Mouse (Mus musculus) layer of hippocampus, postnatal 14 days (tissue): ENCODE data around the gene Pcare. TPM values are rescaled to one million over a fixed set of nuclear protein-coding genes. Genes with fewer than 3 reads are reported as not detected.
A peak's percentile ranks its signal among the peaks of the same experiment; 100 is the strongest.
"Not testable (repeated sequence)": the region's sequence is repeated elsewhere in the genome, so short reads cannot be mapped to it uniquely, and the experiment has no call there.

Experiments
- DNase-seq, 2 experiments: peaks; one replicate each; pipeline ENCODE4 v3.0.0; 2021 to 2022; ENCODE audit warnings: low spot score in 2 of 2, mixed read lengths in 1 of 2
- long read RNA-seq, 2 experiments: library from polyadenylated mRNA; stranded (forward); transcript quantifications; one replicate each; pipeline ENCODE4 v2.0.0; 2021
- total RNA-seq, 2 experiments: library from RNA; stranded (reverse); gene quantifications; 2 replicates each; pipeline ENCODE4 v1.2.3; 2021

The Pcare gene
- total RNA-seq: under 1 TPM; 0.12 to 0.17 TPM
- long read RNA-seq, experiment 1: 0 reads
- long read RNA-seq, experiment 2: 0 reads

DNA sequence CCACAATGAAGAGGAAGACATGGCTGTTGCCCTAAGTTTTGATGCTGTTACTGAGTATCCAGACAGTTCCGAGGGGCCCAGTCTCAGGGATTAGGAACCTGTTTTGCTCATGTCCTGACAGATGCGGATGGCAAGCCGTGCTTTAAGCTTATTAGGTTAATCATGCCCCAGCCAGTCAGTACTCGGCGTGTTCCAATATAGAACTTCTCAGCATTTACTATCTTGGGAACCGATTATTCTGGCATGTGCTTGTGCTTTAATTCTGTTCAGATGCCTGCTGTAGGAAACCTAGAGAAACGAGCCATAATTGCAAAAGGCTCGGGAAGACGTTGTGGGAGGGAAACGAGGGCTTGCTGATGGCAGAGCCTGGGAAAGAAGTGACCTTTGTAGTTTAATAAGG, at the start of gene Pcare:
TSS of gene Pcare (minus strand) at position 64 of the 400 bp plus-strand sequence.
- no peak for DNase-seq

GRCm38 (mm10) chr17:71795521-71796205, 43.0 kb upstream of the Pcare start:
- no peak for DNase-seq

DNA sequence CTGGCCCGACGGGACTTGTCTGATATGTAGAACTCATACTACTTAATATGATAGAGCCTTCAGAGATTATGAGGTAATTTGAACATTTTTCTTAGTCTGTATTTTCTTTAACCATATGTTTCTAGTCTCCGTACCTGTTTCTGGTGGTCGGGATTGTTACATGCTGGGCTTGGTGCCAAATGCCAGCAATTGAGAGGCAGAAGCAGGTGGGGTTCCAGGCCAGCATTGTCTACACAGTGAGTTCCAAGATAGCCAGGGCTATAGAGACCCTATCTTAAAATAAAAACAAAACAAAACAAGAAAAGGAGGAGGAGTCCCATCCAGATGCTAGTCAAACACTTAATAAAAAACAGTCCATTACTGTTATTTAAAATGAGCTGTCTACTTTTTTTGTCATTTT, 38.9 kb upstream of the Pcare start:
- DNase-seq: no peak

DNA sequence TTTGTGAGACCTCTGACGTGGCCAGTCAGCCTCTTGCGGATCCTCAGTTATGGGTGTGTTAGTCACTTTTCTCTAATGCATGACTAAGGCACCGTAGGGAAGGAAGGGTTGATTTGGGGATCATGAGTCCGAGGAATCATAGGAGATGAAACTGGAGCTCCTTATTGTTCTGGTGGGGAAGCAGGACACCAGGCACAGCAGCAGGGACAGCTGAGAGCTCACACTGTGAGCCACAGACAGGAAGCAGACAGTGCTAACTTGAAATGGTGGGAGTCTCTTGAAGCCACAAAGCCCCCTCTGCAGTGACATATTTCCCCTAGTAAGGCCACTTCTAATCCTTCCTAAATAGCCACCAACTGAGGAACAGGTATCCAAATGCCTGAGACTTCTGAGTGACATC, 38.4 kb upstream of the Pcare start:
- DNase-seq: no peak

DNA sequence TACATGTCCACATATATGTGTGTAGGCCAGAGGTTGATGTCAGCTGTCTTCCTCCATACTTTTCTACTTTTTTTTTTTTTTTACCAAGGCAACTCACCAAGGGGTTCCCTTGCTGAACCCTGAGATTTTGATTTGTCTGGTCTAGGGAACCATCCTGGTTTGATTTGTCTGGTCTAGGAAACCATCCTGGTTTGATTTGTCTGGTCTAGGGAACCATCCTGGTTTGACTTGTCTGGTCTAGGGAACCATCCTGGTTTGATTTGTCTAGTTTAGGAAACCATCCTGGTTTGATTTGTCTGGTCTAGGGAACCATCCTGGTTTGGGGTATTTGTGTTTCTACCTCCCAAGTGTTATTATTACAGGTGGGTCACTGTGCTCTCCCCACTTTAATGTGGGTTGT, 33.8 kb upstream of the Pcare start:
- no peak for DNase-seq

DNA sequence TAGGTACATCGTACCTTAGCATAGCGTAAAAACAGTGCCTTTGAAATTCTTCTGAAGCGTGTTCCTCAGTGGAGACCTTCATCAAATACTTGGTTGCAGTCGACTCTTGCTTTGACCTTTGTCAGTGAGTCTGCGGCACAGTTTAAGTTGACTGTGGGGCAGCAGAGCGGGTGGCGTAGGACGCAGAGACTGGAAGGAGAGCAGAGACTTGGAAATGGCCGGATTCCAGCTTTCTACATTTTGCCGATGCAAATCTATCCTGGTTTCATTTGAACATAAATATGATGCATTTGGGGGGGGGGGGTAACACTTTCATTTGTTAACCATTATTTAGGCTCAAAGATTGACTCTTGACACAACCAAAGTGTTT, 30.7 kb upstream of the Pcare start:
- no peak for DNase-seq

DNA sequence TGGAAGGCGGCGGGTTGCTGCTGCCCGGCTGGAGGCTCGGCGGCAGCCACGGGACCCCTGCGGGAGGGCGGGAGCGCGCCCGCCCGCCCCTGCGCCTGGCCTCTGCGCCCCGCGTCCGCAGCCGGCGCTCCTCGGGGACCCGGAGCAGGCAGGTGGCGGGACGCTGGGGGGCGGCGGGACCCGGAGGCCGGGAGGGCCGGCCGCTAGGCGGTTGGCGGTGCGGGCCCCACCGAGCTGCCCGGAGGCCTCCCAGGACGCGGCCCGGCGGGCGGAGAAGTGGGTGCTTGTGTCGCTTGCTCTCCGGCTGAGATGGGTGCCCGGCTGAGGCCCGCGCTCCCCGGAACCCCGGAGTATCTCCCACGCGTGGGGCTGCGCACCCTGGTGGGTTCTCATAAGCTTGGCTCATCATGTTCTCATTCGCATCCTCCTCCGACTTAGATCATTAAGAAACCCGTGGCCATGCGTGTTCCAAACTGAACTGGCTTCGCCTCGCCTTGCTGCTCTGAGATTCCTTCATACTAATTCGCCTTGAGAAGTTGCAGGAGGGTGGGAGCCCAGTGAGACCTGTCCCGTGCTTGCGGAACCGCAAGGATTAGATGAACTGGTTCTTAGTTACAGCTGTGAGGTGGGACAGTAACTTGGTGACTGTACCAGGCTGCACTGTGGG, 30.1 kb upstream of the Pcare start:
- peak; percentile 33 to 46 for DNase-seq

GRCm38 (mm10) chr17:71782242-71782698, 29.6 kb upstream of the Pcare start:
- DNase-seq: peak; percentile 29 to 41

DNA sequence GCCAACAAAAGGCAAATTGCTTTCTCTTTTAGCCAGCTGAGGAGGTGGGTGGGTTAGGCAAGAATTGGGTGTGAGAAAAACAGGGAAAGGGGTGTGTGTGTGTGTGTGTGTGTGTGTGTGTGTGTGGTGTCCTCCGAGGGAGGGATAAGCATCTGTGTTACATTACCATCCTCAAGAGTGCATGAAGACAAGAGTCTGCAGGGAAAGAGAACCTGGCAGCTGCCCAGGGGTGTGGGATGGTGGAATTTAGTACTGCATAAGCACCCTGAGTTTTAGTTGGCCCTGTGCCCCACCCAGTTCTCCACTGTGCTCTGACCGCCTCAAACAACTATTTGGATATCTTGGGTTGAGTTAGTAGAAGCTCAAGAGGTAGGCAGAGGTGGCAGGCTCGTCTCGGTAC, 28.3 kb upstream of the Pcare start:
- DNase-seq: peak in 1 of 2 experiments; percentile 24

DNA sequence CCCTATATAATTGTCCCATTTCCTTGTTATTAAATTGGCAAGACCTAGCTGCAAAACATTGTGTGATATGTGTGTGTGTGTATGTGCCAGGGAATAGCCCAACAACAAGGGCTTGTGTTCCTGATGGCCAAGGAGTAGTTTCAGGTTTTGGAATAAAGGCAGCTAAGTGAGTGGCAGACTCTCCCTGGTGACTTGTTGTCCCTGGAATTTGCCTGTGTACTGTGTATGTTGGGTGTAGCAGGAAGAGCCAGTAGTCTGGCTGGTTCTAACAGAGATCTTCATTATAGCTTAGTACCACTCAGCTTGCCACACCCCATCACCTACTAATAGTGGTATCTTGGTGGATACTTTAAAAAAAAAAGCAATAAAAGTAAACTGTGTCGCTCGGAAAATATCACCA, 27.8 kb upstream of the Pcare start:
- DNase-seq: no peak

- DNase-seq: no peak
Measured at GRCm38 (mm10) chr17:71778696-71779095, 26.0 kb upstream of the Pcare start.

- DNase-seq: no peak
Measured at GRCm38 (mm10) chr17:71775279-71775678, 22.6 kb upstream of the Pcare start.

DNA sequence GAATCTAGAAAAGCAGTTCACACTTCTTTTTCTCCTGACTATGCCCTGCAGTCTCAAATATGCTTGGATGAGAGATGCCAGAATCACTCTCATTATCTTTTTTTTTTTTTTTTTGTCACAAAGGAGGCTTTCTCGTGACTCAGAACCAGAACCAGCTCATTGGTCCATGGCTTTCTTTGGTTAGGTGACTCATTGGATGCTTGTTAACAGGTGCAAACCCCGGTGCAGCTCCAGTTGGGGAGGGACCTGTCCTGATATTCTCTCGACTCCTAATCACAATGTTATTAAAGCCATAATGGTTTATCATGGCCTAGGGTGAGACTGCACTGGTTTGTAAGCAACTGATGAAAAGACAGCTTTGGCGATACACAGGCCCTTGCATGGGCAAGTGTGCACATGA, 21.5 kb upstream of the Pcare start:
- DNase-seq: no peak

- DNase-seq: no peak
Measured at GRCm38 (mm10) chr17:71770696-71771095, 18.0 kb upstream of the Pcare start.

- no peak for DNase-seq
Measured at GRCm38 (mm10) chr17:71769564-71769963, 16.9 kb upstream of the Pcare start.

DNA sequence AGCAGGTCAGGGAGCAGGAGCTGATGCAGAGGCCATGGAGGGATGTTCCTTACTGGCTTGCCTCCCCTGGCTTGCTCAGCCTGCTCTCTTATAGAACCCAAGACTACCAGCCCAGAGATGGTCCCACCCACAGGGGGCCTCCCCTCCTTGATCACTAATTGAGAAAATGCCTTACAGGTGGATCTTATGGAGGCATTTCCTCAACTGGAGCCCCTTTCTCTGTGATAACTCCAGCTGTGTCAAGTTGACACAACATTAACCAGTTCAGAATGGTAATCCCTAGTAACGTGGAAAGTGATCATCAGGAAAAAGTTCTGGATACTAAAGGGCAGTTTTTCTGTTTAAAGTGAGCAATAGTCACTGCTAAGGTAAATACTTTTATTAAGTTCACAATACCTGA, 15.5 kb upstream of the Pcare start, which contains the start of gene Clip4:
TSS of gene Clip4 (plus strand) at position 301 of the 400 bp plus-strand sequence.
- not testable (repeated sequence) for DNase-seq

GRCm38 (mm10) chr17:71760536-71760935, 7.8 kb upstream of the Pcare start:
- DNase-seq: no peak

- no peak for DNase-seq
Measured at GRCm38 (mm10) chr17:71749616-71750168, 3.0 kb downstream of the Pcare start.

DNA sequence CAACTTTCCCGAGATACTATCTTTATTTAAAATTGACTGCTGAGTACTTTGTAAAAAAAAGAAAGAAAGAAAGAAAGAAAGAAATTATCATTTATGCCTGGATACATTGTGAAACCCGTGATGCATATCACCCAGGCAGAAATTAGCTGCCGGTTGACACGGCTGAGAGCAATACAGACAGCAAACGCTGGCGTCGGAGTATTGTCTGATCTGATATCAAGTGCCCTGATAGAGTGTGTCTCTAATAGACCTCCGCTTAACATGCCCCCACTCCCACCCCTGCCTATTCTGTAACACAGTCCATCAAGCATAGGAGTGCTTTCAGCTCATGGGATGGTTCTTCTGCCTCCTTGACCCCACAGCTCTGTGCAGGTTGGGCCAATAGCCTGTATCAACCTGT, 5.1 kb downstream of the Pcare start:
- no peak for DNase-seq

DNA sequence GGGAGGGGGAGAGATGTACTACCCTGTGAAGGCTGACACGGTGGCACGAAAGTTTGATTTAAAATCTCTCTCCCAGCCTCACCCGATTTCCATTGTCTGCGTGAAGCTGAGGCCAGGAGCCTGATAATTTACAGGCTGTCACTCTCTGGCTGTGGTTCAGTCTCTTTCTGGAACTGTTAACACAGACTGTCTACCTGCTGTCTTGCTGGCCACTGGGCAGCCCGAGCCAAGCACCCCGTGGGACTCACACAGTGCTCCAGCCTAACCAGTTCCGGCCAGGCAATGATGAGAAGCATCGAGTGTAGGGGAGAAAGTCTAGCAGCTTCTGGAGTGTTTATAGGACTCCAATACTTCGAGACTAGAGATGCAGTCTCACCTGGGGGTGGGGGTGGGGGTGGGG, 6.6 kb downstream of the Pcare start:
- no peak for DNase-seq

GRCm38 (mm10) chr17:71742935-71743334, 9.8 kb downstream of the Pcare start:
- peak in 1 of 2 experiments; percentile 40 for DNase-seq

DNA sequence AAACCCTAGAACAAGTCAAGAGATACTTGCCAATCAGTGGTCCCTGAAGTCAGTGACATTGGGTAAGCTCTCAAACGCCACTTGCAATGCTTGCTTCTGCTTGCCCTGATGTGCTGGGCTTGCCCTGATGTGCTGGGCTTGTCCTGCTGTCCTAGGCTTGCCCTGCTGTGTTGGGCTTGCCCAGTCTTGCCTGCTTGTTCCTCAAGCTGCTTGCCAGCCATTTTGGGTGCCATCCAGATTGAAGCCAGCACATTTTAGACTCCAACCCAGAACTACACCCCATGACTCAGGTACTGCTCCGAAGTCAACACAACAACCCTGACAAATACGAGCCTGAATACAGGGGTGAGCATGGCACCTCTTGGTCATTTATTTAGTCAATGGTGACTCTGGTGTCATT, 10.5 kb downstream of the Pcare start:
- DNase-seq: no peak
